Mouse (Mus musculus) bone marrow, adult 2 months (tissue): ENCODE results near the gene Pmepa1.

Experiments used
- CTCF ChIP-seq: fragments of 200-500 bp; IDR thresholded peaks from 2 replicates; pipeline ENCODE4 v1.5.1; 2011; ENCODE audit warnings: low read length, control low read depth; ENCODE audit not compliant: control insufficient read depth, insufficient read depth
- POLR2A ChIP-seq: fragments of 200-500 bp; IDR thresholded peaks from 2 replicates; pipeline ENCODE4 v1.6.1; 2011; ENCODE audit warnings: low read depth, mild to moderate bottlenecking, control low read depth, low read length, borderline replicate concordance; ENCODE audit not compliant: control insufficient read depth

GRCm38 (mm10) chr2:173276409-173276808 is at the start of gene Pmepa1:
- TF ChIP-seq CTCF = no peak
- no peak for TF ChIP-seq POLR2A
